Mouse (Mus musculus) left cerebral cortex, postnatal 10 days (tissue): ENCODE results near the gene Prickle4. TPM values are rescaled to one million over a fixed set of nuclear protein-coding genes. Genes with fewer than 3 reads are reported as not detected.

Source experiments
- total RNA-seq, 2 experiments: library from RNA; stranded (reverse); gene quantifications; 2 replicates each; pipeline ENCODE4 v1.2.3; 2021

The Prickle4 gene
- total RNA-seq, 2 experiments from 2014 or later = 2.3 to 4.5 TPM

Other genes with a start within 250 kb of the Prickle4 start
- gene Taf8, start 192.4 kb downstream of the Prickle4 start, total RNA-seq = 10 to 100 TPM; 13.8 to 14.3 TPM
- 10 to 100 TPM; 24.5 to 26.7 TPM for gene Ccnd3, start 189.7 kb downstream of the Prickle4 start, total RNA-seq
- gene Bysl, start 83.2 kb downstream of the Prickle4 start, total RNA-seq = 10 to 100 TPM; 25.2 to 25.3 TPM
- 10 to 100 TPM; 21.4 to 23.5 TPM for gene Med20, start 83.2 kb downstream of the Prickle4 start, total RNA-seq
- 1 to 10 TPM; 6.2 to 6.4 TPM for gene Gm20517, start 83.1 kb downstream of the Prickle4 start, total RNA-seq
- gene Usp49, start 64.0 kb downstream of the Prickle4 start, total RNA-seq = 10 to 100 TPM; 14.8 to 15.1 TPM
- gene Tomm6, start 6.3 kb downstream of the Prickle4 start, total RNA-seq = 100 to 1,000 TPM; 209 to 222 TPM
- gene Frs3, start 5.7 kb downstream of the Prickle4 start, total RNA-seq = 10 to 100 TPM; 27.4 to 29.9 TPM
- 1 to 10 TPM; 5.7 to 6.4 TPM for gene Gm21981, start 281 bp downstream of the Prickle4 start, total RNA-seq
- not detected for gene Pgc, start 32.1 kb upstream of the Prickle4 start, total RNA-seq
- gene Tfeb, start 42.3 kb upstream of the Prickle4 start, total RNA-seq = 1 to 10 TPM; 6.1 to 6.2 TPM
- 1 to 10 TPM; 1.5 to 1.7 TPM for gene Mdfi, start 140.0 kb upstream of the Prickle4 start, total RNA-seq
- gene Foxp4, start 229.9 kb upstream of the Prickle4 start, total RNA-seq = 10 to 100 TPM; 52.3 to 53.9 TPM